Mouse (Mus musculus): Measurements from ENCODE around the gene Gm12569. TPM values are rescaled to one million over a fixed set of nuclear protein-coding genes. Genes with fewer than 3 reads are reported as not detected.

Gm12569 gene
- polyA plus RNA-seq, 1 experiment, result not detected

- no peaks in the 10 kb centered on the region for H3K27me3 ChIP-seq (ENCODE audit: control insufficient read depth, insufficient read depth, low read length)
- H3K4me3 ChIP-seq (ENCODE audit: control insufficient read depth, insufficient read depth, low read length), result peak overlapping the region; percentile 20
- DNase-seq, result peak; percentile 30
- no peak for TF ChIP-seq CTCF (IDR thresholded peaks at IDR 0.05; ENCODE audit: borderline replicate concordance, control insufficient read depth, extremely low read depth, insufficient read depth, low read length, poor library complexity)
- no peak for TF ChIP-seq POLR2A (IDR thresholded peaks at IDR 0.05; ENCODE audit: control insufficient read depth, extremely low read depth, insufficient read depth, low read length, poor library complexity)
- peaks cover 5% of the 10 kb centered on the region for H3K4me1 ChIP-seq (replicated peaks; ENCODE audit: control insufficient read depth, insufficient read depth, low read length)
- peaks cover 8% of the 10 kb centered on the region; the same call in 1 of the 2 replicates for H3K36me3 ChIP-seq (ENCODE audit: control insufficient read depth, insufficient read depth, low read length)
- H3K27ac ChIP-seq (ENCODE audit: control insufficient read depth, insufficient read depth, low read length), result no peak overlapping the region
- WGBS, result 5% methylated on average over 6 of the region's 6 CpGs
Observed at GRCm38 (mm10) chr11:51264352-51264751, 44.1 kb downstream of the Gm12569 start.

- peak; percentile 19 for DNase-seq
- H3K4me3 ChIP-seq (ENCODE audit: control insufficient read depth, insufficient read depth, low read length), result no peak overlapping the region
- H3K27ac ChIP-seq (ENCODE audit: control insufficient read depth, insufficient read depth, low read length), result no peak overlapping the region
- TF ChIP-seq CTCF (IDR thresholded peaks at IDR 0.05; ENCODE audit: borderline replicate concordance, control insufficient read depth, extremely low read depth, insufficient read depth, low read length, poor library complexity) (no peak), POLR2A (IDR thresholded peaks at IDR 0.05; ENCODE audit: control insufficient read depth, extremely low read depth, insufficient read depth, low read length, poor library complexity) (no peak)
- peaks cover 5% of the 10 kb centered on the region for H3K4me1 ChIP-seq (replicated peaks; ENCODE audit: control insufficient read depth, insufficient read depth, low read length)
- WGBS, result 50% methylated on average over 3 of the region's 3 CpGs
- peaks cover 14% of the 10 kb centered on the region; the same call in 1 of the 2 replicates for H3K36me3 ChIP-seq (ENCODE audit: control insufficient read depth, insufficient read depth, low read length)
- H3K27me3 ChIP-seq (ENCODE audit: control insufficient read depth, insufficient read depth, low read length), result no peaks in the 10 kb centered on the region
Observed at GRCm38 (mm10) chr11:51265326-51265725, 45.1 kb downstream of the Gm12569 start.

- Histone ChIP-seq H3K4me3 (ENCODE audit: control insufficient read depth, insufficient read depth, low read length) (no peak overlapping the region), H3K4me1 (replicated peaks; ENCODE audit: control insufficient read depth, insufficient read depth, low read length) (no peaks in the 10 kb centered on the region), H3K36me3 (ENCODE audit: control insufficient read depth, insufficient read depth, low read length) (peaks cover 91% of the 10 kb centered on the region), H3K27ac (ENCODE audit: control insufficient read depth, insufficient read depth, low read length) (no peak overlapping the region), H3K27me3 (ENCODE audit: control insufficient read depth, insufficient read depth, low read length) (no peaks in the 10 kb centered on the region)
- TF ChIP-seq CTCF (IDR thresholded peaks at IDR 0.05; ENCODE audit: borderline replicate concordance, control insufficient read depth, extremely low read depth, insufficient read depth, low read length, poor library complexity), result no peak
- no peak for TF ChIP-seq POLR2A (IDR thresholded peaks at IDR 0.05; ENCODE audit: control insufficient read depth, extremely low read depth, insufficient read depth, low read length, poor library complexity)
- WGBS, result 100% methylated on average over 1 of the region's 1 CpGs
- no peak for DNase-seq
Observed at GRCm38 (mm10) chr11:51274418-51274817, 54.1 kb downstream of the Gm12569 start.

Other genes starting within 250 kb of the Gm12569 start
- gene Olfr1377, start 238.5 kb upstream of the Gm12569 start, polyA plus RNA-seq (2012; rRNA removed), result 0.09 TPM in 1 of 2 replicates, not detected in the other
- not detected in 2 replicates for gene Olfr51, start 216.9 kb upstream of the Gm12569 start, polyA plus RNA-seq (2012; rRNA removed)
- gene Olfr54, start 206.2 kb upstream of the Gm12569 start, polyA plus RNA-seq (2012; rRNA removed), result not detected in 2 replicates
- gene Olfr1375, start 172.4 kb upstream of the Gm12569 start, polyA plus RNA-seq (2012; rRNA removed), result not detected in 2 replicates
- gene Zfp354a, start 161.2 kb upstream of the Gm12569 start, polyA plus RNA-seq (2012; rRNA removed), result 0.15 and 0.32 TPM in 2 replicates
- 62.9 and 68.2 TPM in 2 replicates for gene Clk4, start 41.3 kb downstream of the Gm12569 start, polyA plus RNA-seq (2012; rRNA removed)
- gene BC049762, start 42.6 kb downstream of the Gm12569 start, polyA plus RNA-seq (2012; rRNA removed), result 0.15 and 0.26 TPM in 2 replicates
- gene Col23a1, start 69.4 kb downstream of the Gm12569 start, polyA plus RNA-seq (2012; rRNA removed), result 0.80 and 1.2 TPM in 2 replicates